20 mouse cellular contexts compared by ENCODE assay signal in the genomic region with DNA sequence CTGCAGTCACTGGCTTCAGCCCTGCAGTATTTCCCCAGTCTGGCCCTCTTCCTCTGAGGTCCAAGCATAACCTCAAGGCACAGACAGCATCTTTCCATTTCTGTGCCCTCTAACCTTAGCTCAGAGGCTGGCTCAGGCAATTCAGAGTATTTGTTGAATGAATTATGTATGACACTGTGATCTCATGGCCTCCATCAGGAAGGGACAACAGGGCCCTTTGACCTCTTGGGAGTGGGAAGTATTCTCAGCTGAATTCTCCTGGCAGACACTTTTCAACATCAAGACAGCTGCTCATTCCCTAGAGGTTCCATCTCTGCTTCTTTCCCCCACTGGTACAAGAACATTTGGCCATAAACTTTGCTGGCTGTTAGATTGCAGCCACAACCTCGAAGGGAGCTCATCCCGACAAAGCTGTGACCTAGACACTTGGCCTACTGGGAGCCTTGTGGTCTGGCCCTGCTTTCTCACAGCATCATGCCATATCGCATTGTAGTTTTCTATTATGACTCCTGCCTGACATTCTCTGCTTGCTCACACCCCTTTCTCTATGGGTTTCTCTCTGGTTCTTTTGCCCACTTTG.
A peak's percentile ranks its signal among the peaks of the same experiment; 100 is the strongest.
DNase-seq lines count a peak whose midpoint lies in the region; ATAC-seq lines count a peak whose summit lies in the region.
"Had no signal": no experiment of that assay in that cellular context is flagged by ENCODE, and none has a peak within 500 bp of the region (broad histone marks: within the 10 kb centered on the region; RNA-seq: fewer than 3 reads in every experiment).

No protein-coding gene starts in this region.

- H3K27me3 ChIP-seq in hindbrain, embryonic 10.5 days (ENCODE audit: insufficient read depth, poor library complexity, severe bottlenecking), result no peaks in the 10 kb centered on the region
- H3K27me3 ChIP-seq in hindbrain, embryonic 16.5 days (replicated peaks; ENCODE audit: control insufficient read depth, insufficient read depth, low read length), result no peaks in the 10 kb centered on the region
- no peaks in the 10 kb centered on the region for H3K27me3 ChIP-seq in neural tube, embryonic 15.5 days (replicated peaks)
- no peaks in the 10 kb centered on the region for H3K27me3 ChIP-seq in hindbrain, embryonic 13.5 days
- H3K27me3 ChIP-seq: forebrain, embryonic 13.5 days; heart, embryonic 12.5 days; liver, embryonic 15.5 days; midbrain, embryonic 12.5 days; Patski had no signal

- H3K27ac ChIP-seq in hindbrain, embryonic 10.5 days, result peak overlapping the region; percentile 62
- no peak overlapping the region for H3K27ac ChIP-seq in hindbrain, embryonic 16.5 days (ENCODE audit: low read depth, low read length)
- H3K27ac ChIP-seq in neural tube, embryonic 15.5 days (replicated peaks), result no peak overlapping the region
- H3K27ac ChIP-seq in hindbrain, embryonic 13.5 days, result 0 out of 2 replicates have a peak overlapping the region, but pooled peaks have one; percentile 19
- H3K27ac ChIP-seq: forebrain, embryonic 13.5 days; limb, embryonic 10.5 days; liver, embryonic 15.5 days; macrophage had no signal

- H3K36me3 ChIP-seq in hindbrain, embryonic 10.5 days, result no peaks in the 10 kb centered on the region
- no peaks in the 10 kb centered on the region for H3K36me3 ChIP-seq in hindbrain, embryonic 16.5 days (ENCODE audit: control insufficient read depth, insufficient read depth, low read length)
- no peaks in the 10 kb centered on the region for H3K36me3 ChIP-seq in neural tube, embryonic 15.5 days
- no peaks in the 10 kb centered on the region for H3K36me3 ChIP-seq in hindbrain, embryonic 13.5 days
- H3K36me3 ChIP-seq: G1E; heart, embryonic 12.5 days; limb, embryonic 10.5 days; liver, embryonic 15.5 days; midbrain, embryonic 12.5 days had no signal

- peak; percentile 41 for DNase-seq in hindbrain, embryonic 10.5 days (ENCODE audit: low spot score)
- DNase-seq in neural tube, embryonic 10.5 days (ENCODE audit: extremely low spot score, low spot score), result peak; percentile 32
- no peak for DNase-seq in right cerebral cortex, postnatal 25 days
- DNase-seq: adrenal gland, postnatal 36 days; B cell, adult 2 months; kidney, postnatal 10 days; liver; spleen, adult 18-20 months had no signal

- no peak for ATAC-seq in hindbrain, embryonic 16.5 days
- ATAC-seq in neural tube, embryonic 15.5 days (ENCODE audit: low FRiP score), result no peak
- no peak for ATAC-seq in hindbrain, embryonic 13.5 days (ENCODE audit: low FRiP score)
- no peak for ATAC-seq in inflammation-experienced regulatory T-cells, adult 6 months

- H3K4me2 ChIP-seq in hindbrain, embryonic 16.5 days (ENCODE audit: low read length), result no peak overlapping the region
- H3K4me2 ChIP-seq in neural tube, embryonic 15.5 days, result no peak overlapping the region
- no peak overlapping the region for H3K4me2 ChIP-seq in hindbrain, embryonic 13.5 days
- H3K4me2 ChIP-seq: forebrain, embryonic 13.5 days; heart, embryonic 12.5 days; liver, embryonic 15.5 days; midbrain, embryonic 12.5 days had no signal

- no peak overlapping the region for H3K9ac ChIP-seq in hindbrain, embryonic 16.5 days (ENCODE audit: low read depth, low read length)
- no peak overlapping the region for H3K9ac ChIP-seq in neural tube, embryonic 15.5 days (replicated peaks)
- no peak overlapping the region for H3K9ac ChIP-seq in hindbrain, embryonic 13.5 days
- H3K9ac ChIP-seq: forebrain, embryonic 13.5 days; heart, embryonic 12.5 days; liver, embryonic 15.5 days; midbrain, embryonic 12.5 days had no signal

- WGBS in hindbrain, embryonic 10.5 days, result 52% methylated on average over 3 of the region's 3 CpGs
- 75% methylated on average over 3 of the region's 3 CpGs for WGBS in hindbrain, embryonic 16.5 days
- WGBS in neural tube, embryonic 15.5 days, result 53% methylated on average over 3 of the region's 3 CpGs
- 73% methylated on average over 3 of the region's 3 CpGs for WGBS in hindbrain, embryonic 13.5 days

- peaks cover 44% of the 10 kb centered on the region for H3K4me1 ChIP-seq in hindbrain, embryonic 10.5 days (replicated peaks)
- no peaks in the 10 kb centered on the region for H3K4me1 ChIP-seq in hindbrain, embryonic 16.5 days (ENCODE audit: control insufficient read depth, insufficient read depth, low read depth, low read length)
- peaks cover 5% of the 10 kb centered on the region for H3K4me1 ChIP-seq in neural tube, embryonic 15.5 days
- peaks cover 31% of the 10 kb centered on the region for H3K4me1 ChIP-seq in hindbrain, embryonic 13.5 days (replicated peaks)
- H3K4me1 ChIP-seq: heart, embryonic 12.5 days; liver, embryonic 15.5 days had no signal

- no peaks in the 10 kb centered on the region for H3K9me3 ChIP-seq in hindbrain, embryonic 10.5 days
- H3K9me3 ChIP-seq in hindbrain, embryonic 16.5 days (ENCODE audit: control insufficient read depth, low read length), result no peaks in the 10 kb centered on the region
- no peaks in the 10 kb centered on the region for H3K9me3 ChIP-seq in neural tube, embryonic 15.5 days (replicated peaks)
- H3K9me3 ChIP-seq in hindbrain, embryonic 13.5 days, result no peaks in the 10 kb centered on the region
- H3K9me3 ChIP-seq: forebrain, embryonic 13.5 days; heart, embryonic 12.5 days; limb, embryonic 10.5 days; liver, embryonic 15.5 days; midbrain, embryonic 12.5 days had no signal

- no peak overlapping the region for H3K4me3 ChIP-seq in hindbrain, embryonic 10.5 days
- H3K4me3 ChIP-seq in hindbrain, embryonic 16.5 days (ENCODE audit: low read length), result no peak overlapping the region
- H3K4me3 ChIP-seq in neural tube, embryonic 15.5 days (replicated peaks), result no peak overlapping the region
- no peak overlapping the region for H3K4me3 ChIP-seq in hindbrain, embryonic 13.5 days
- H3K4me3 ChIP-seq: forebrain, embryonic 13.5 days; heart, embryonic 12.5 days; limb, embryonic 10.5 days; liver, embryonic 15.5 days; midbrain, embryonic 12.5 days had no signal

Comparison
In these comparisons a context has a peak if more than half of its experiments do, and no peak if none do; other contexts are left out.
1. H3K27ac ChIP-seq: peak in hindbrain, embryonic 10.5 days (single experiment) and hindbrain, embryonic 13.5 days (single experiment); none in hindbrain, embryonic 16.5 days (single experiment) and neural tube, embryonic 15.5 days (single experiment).